Comparison of ENCODE assay signal across 28 mouse cellular contexts in genomic region chr10:43482021-43482420, GRCm38 (mm10). TPM values are rescaled to one million over a fixed set of nuclear protein-coding genes. Genes with fewer than 3 reads are reported as not detected.
DNase-seq lines count a peak whose midpoint lies in the region; ATAC-seq and TF ChIP-seq lines count a peak whose summit lies in the region.
"Had no signal": no experiment of that assay in that cellular context is flagged by ENCODE, and none has a peak within 500 bp of the region (broad histone marks: within the 10 kb centered on the region; RNA-seq: fewer than 3 reads in every experiment).

No protein-coding gene starts in this region.

- TF ChIP-seq CTCF in liver, postnatal 0 days (IDR thresholded peaks at IDR 0.05; ENCODE audit: low read depth) = no peak

- H3K4me2 ChIP-seq in liver, embryonic 13.5 days = no peak overlapping the region; the same call in 1 of the 2 replicates
- no peak overlapping the region for H3K4me2 ChIP-seq in liver, postnatal 0 days (ENCODE audit: low read depth, low read length)
- no peak overlapping the region for H3K4me2 ChIP-seq in hindbrain, embryonic 14.5 days (replicated peaks)
- H3K4me2 ChIP-seq: embryonic facial prominence, embryonic 13.5 days; embryonic facial prominence, embryonic 15.5 days; forebrain, embryonic 15.5 days had no signal

- H3K4me1 ChIP-seq in liver, embryonic 13.5 days (replicated peaks) = peaks cover 64% of the 10 kb centered on the region
- peaks cover 27% of the 10 kb centered on the region for H3K4me1 ChIP-seq in liver, postnatal 0 days (ENCODE audit: insufficient read depth)
- peaks cover 45% of the 10 kb centered on the region for H3K4me1 ChIP-seq in hindbrain, embryonic 14.5 days (replicated peaks; ENCODE audit: control insufficient read depth, insufficient read depth, low read length)

- 85% methylated on average over 5 of the region's 5 CpGs for WGBS in liver, embryonic 13.5 days (ENCODE audit: insufficient replicate concordance)
- WGBS in liver, postnatal 0 days (ENCODE audit: insufficient replicate concordance) = 84% methylated on average over 5 of the region's 5 CpGs
- WGBS in hindbrain, embryonic 14.5 days = 79% methylated on average over 5 of the region's 5 CpGs

- no peak for ATAC-seq in liver, embryonic 13.5 days (ENCODE audit: low read depth)
- no peak for ATAC-seq in liver, postnatal 0 days
- ATAC-seq in hindbrain, embryonic 14.5 days (ENCODE audit: low FRiP score) = no peak
- ATAC-seq: activated CD4-positive, CD25-positive, alpha-beta regulatory T cell, adult 4 months; CD4-positive, CD25-positive, alpha-beta regulatory T cell, adult 4 months; forebrain, embryonic 13.5 days; forebrain, embryonic 15.5 days; forebrain, postnatal 0 days; Patski had no signal

- no peaks in the 10 kb centered on the region for H3K27me3 ChIP-seq in liver, embryonic 13.5 days
- 0 out of 2 replicates have a peak, but pooled peaks cover 2% of the 10 kb centered on the region for H3K27me3 ChIP-seq in liver, postnatal 0 days (ENCODE audit: insufficient read depth, low read length)
- H3K27me3 ChIP-seq in hindbrain, embryonic 14.5 days (ENCODE audit: control insufficient read depth, insufficient read depth, low read length) = no peaks in the 10 kb centered on the region
- H3K27me3 ChIP-seq: CH12.LX; embryonic facial prominence, embryonic 13.5 days; embryonic facial prominence, embryonic 15.5 days; forebrain, embryonic 13.5 days; forebrain, embryonic 15.5 days; Patski had no signal

- DNase-seq in heart, adult 11 months = peak; percentile 68
- DNase-seq in heart, adult 8-10 months (ENCODE audit: low spot score) = no peak
- DNase-seq in liver, embryonic 13.5 days = no peak
- DNase-seq in liver, postnatal 0 days = no peak
- peak; percentile 74 for DNase-seq in gonadal fat pad, adult 2 months (ENCODE audit: low read depth)
- DNase-seq in hindbrain, embryonic 14.5 days (ENCODE audit: low spot score) = no peak
- DNase-seq: adrenal gland, adult 8-10 months; adrenal gland, postnatal 14 days; adrenal gland, postnatal 36 days; B cell, adult 2 months; cerebellum, adult 11 months; cerebellum, adult 18-20 months; cerebellum, adult 8-10 months; cerebellum, adult 9-11 months; cerebellum, postnatal 14 days; cerebellum, postnatal 36 days; embryo, embryonic 11 days; forebrain, postnatal 0 days had no signal

- peak overlapping the region; percentile 30; the same call in 1 of the 2 replicates for H3K27ac ChIP-seq in liver, embryonic 13.5 days
- no peak overlapping the region for H3K27ac ChIP-seq in liver, postnatal 0 days (ENCODE audit: low read depth)
- no peak overlapping the region for H3K27ac ChIP-seq in hindbrain, embryonic 14.5 days
- H3K27ac ChIP-seq: embryonic facial prominence, embryonic 13.5 days; embryonic facial prominence, embryonic 15.5 days; forebrain, embryonic 13.5 days; forebrain, embryonic 15.5 days had no signal

- no peaks in the 10 kb centered on the region for H3K36me3 ChIP-seq in liver, embryonic 13.5 days
- H3K36me3 ChIP-seq in liver, postnatal 0 days (replicated peaks; ENCODE audit: insufficient read depth, low read length) = no peaks in the 10 kb centered on the region
- H3K36me3 ChIP-seq in hindbrain, embryonic 14.5 days (replicated peaks; ENCODE audit: control insufficient read depth, insufficient read depth) = no peaks in the 10 kb centered on the region
- H3K36me3 ChIP-seq: embryonic facial prominence, embryonic 13.5 days; embryonic facial prominence, embryonic 15.5 days; forebrain, embryonic 15.5 days had no signal

- H3K9me3 ChIP-seq in liver, embryonic 13.5 days (replicated peaks) = no peaks in the 10 kb centered on the region
- no peaks in the 10 kb centered on the region for H3K9me3 ChIP-seq in liver, postnatal 0 days (ENCODE audit: low read length)
- H3K9me3 ChIP-seq in hindbrain, embryonic 14.5 days (ENCODE audit: control insufficient read depth, low read length) = no peaks in the 10 kb centered on the region
- H3K9me3 ChIP-seq: embryonic facial prominence, embryonic 13.5 days; embryonic facial prominence, embryonic 15.5 days; forebrain, embryonic 13.5 days; forebrain, embryonic 15.5 days; G1E had no signal

- H3K9ac ChIP-seq in liver, embryonic 13.5 days = no peak overlapping the region; the same call in 1 of the 2 replicates
- no peak overlapping the region for H3K9ac ChIP-seq in liver, postnatal 0 days (replicated peaks)
- no peak overlapping the region for H3K9ac ChIP-seq in hindbrain, embryonic 14.5 days
- H3K9ac ChIP-seq: embryonic facial prominence, embryonic 13.5 days; embryonic facial prominence, embryonic 15.5 days; forebrain, embryonic 13.5 days; forebrain, embryonic 15.5 days; forebrain, postnatal 0 days had no signal

- no peak for TF ChIP-seq EP300 in liver, postnatal 0 days (IDR thresholded peaks at IDR 0.05; ENCODE audit: low read depth)

- no peak overlapping the region for H3K4me3 ChIP-seq in liver, embryonic 13.5 days (replicated peaks)
- no peak overlapping the region for H3K4me3 ChIP-seq in liver, postnatal 0 days (ENCODE audit: low read depth, low read length)
- H3K4me3 ChIP-seq in hindbrain, embryonic 14.5 days (replicated peaks; ENCODE audit: low read length) = no peak overlapping the region
- H3K4me3 ChIP-seq: embryonic facial prominence, embryonic 13.5 days; embryonic facial prominence, embryonic 15.5 days; erythroblast, embryonic 14.5 days; forebrain, embryonic 13.5 days; forebrain, embryonic 15.5 days had no signal

RNA-seq across cellular contexts. Expression of gene Bend3, which starts 3.4 kb away (rescaled TPM):
- 1 to 10 TPM; 6.2 to 9.1 (median 6.8) TPM for total RNA-seq in heart, adult 8-10 months (2022)
- polyA plus RNA-seq in liver, embryonic 13.5 days (2015; fragmentation: Nextera tagmentation; extraction: Ambion mirVana) = 1.2 and 1.4 TPM in 2 replicates
- polyA plus RNA-seq in liver, postnatal 0 days (2015; fragmentation: Nextera tagmentation; extraction: Ambion mirVana) = 0.51 TPM in 2 replicates
- 4.5 and 5.3 TPM in 2 replicates for polyA plus RNA-seq in gonadal fat pad, adult 2 months (2012; rRNA removed)
- 3.1 and 4.8 TPM in 2 replicates for polyA plus RNA-seq in hindbrain, embryonic 14.5 days (2014; fragmentation: Nextera tagmentation; extraction: Ambion mirVana)

RNA-seq across cellular contexts. Expression of gene Gm9803, which starts 41.9 kb away (rescaled TPM):
- 10 to 100 TPM in 1 of 4 experiments, 1 to 10 TPM in 2, not detected in 1; 3.6 to 16.9 (median 7.9) TPM for total RNA-seq in heart, adult 8-10 months (2022)
- polyA plus RNA-seq in liver, embryonic 13.5 days (2015; fragmentation: Nextera tagmentation; extraction: Ambion mirVana) = 8.8 and 12.9 TPM in 2 replicates
- 7.8 and 8.7 TPM in 2 replicates for polyA plus RNA-seq in liver, postnatal 0 days (2015; fragmentation: Nextera tagmentation; extraction: Ambion mirVana)
- polyA plus RNA-seq in gonadal fat pad, adult 2 months (2012; rRNA removed) = 66.7 and 122 TPM in 2 replicates
- polyA plus RNA-seq in hindbrain, embryonic 14.5 days (2014; fragmentation: Nextera tagmentation; extraction: Ambion mirVana) = 14.5 and 25.4 TPM in 2 replicates

RNA-seq across cellular contexts. Expression of gene 1700021F05Rik, which starts 58.8 kb away (rescaled TPM):
- total RNA-seq in heart, adult 8-10 months (2022) = 100 to 1,000 TPM; 108 to 122 (median 117) TPM
- 40.1 and 51.7 TPM in 2 replicates for polyA plus RNA-seq in liver, embryonic 13.5 days (2015; fragmentation: Nextera tagmentation; extraction: Ambion mirVana)
- polyA plus RNA-seq in liver, postnatal 0 days (2015; fragmentation: Nextera tagmentation; extraction: Ambion mirVana) = 31.2 and 32.5 TPM in 2 replicates
- 5.4 and 7.9 TPM in 2 replicates for polyA plus RNA-seq in gonadal fat pad, adult 2 months (2012; rRNA removed)
- polyA plus RNA-seq in hindbrain, embryonic 14.5 days (2014; fragmentation: Nextera tagmentation; extraction: Ambion mirVana) = 66.1 and 66.7 TPM in 2 replicates

Comparison
In these comparisons a context has a peak if more than half of its experiments do, and no peak if none do; other contexts are left out.
1. DNase-seq: peak in heart, adult 11 months (single experiment) and gonadal fat pad, adult 2 months (single experiment); none in heart, adult 8-10 months (single experiment), liver, embryonic 13.5 days (single experiment), liver, postnatal 0 days (single experiment) and hindbrain, embryonic 14.5 days (single experiment).